Mouse (Mus musculus) heart, adult 2 months (tissue): ENCODE results near the gene Ankrd33.

Experiments used
- CTCF ChIP-seq: fragments of 200-600 bp; IDR thresholded peaks from 2 replicates; pipeline ENCODE4 v1.8.1; 2022; ENCODE audit warnings: antibody characterized with exemption, mild to moderate bottlenecking, moderate library complexity
- POLR2A ChIP-seq: fragments of 200-500 bp; IDR thresholded peaks from 2 replicates; pipeline ENCODE4 v1.6.1; 2011; ENCODE audit warnings: mild to moderate bottlenecking, low read depth, low read length, control low read depth; ENCODE audit not compliant: insufficient read depth

DNA sequence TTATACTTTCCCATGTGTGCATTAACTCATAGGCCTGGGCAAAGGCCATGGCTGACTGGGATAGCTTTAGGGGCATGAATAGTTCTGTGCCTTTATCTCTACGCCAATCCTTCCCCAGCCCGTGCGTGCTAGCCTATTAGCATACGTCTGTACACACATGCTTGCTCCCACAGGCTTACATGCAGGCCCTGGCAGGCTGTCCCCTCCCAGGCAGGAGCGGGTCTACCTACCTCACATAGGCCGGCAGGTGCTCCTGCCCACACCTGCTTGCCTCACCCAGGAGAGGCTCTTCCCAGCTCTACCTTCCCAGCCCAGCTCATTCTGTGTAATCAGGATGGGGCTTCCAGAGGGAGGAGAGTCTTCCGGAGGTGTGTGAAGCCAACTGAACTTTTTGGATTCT, 46.0 kb downstream of the Ankrd33 start:
- TF ChIP-seq POLR2A: no peak
- TF ChIP-seq CTCF: no peak
